Mouse (Mus musculus) stomach, postnatal 0 days (tissue): Measurements from ENCODE around the gene Bckdhb.

Experiments used
- CTCF ChIP-seq: IDR thresholded peaks from 2 replicates; pipeline ENCODE4 v1.5.1; 2016; ENCODE audit warnings: antibody characterized with exemption, low read depth, mild to moderate bottlenecking, moderate library complexity
- EP300 ChIP-seq: optimal IDR thresholded peaks from 2 replicates; pipeline ENCODE3; 2016; ENCODE audit warnings: antibody characterized with exemption

DNA sequence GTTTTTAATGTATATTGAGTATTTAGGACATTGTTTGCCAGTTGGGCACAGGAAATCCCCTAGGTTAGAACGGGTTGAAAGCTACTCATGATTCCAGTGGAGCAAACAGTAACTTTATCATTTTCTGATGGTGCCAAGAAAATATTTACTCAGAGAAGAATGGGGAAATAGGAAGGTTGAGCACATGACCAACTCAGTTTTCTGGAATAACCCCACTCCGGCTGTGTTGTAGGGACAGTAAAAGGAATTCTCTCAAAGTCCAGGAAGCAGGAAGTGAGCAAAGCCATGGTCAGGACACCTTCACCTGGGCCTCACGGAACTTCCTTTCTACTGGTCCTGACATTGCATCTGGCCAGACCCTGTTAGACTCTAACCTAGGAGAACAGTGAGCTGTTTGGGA is 122.5 kb downstream of the Bckdhb start:
- TF ChIP-seq CTCF: no peak
- no peak for TF ChIP-seq EP300
